22 mouse cellular contexts compared by ENCODE assay signal in genomic region chr5:31956336-31956735, GRCm38 (mm10).
DNase-seq lines count a peak whose midpoint lies in the region; ATAC-seq lines count a peak whose summit lies in the region.
"Had no signal": no experiment of that assay in that cellular context is flagged by ENCODE, and none has a peak within 500 bp of the region (broad histone marks: within the 10 kb centered on the region; RNA-seq: fewer than 3 reads in every experiment).

No protein-coding gene starts in this region.

- WGBS in heart, embryonic 10.5 days: 96% methylated on average over 3 of the region's 3 CpGs
- WGBS in embryonic facial prominence, embryonic 15.5 days: 92% methylated on average over 3 of the region's 3 CpGs

- H3K4me3 ChIP-seq in heart, embryonic 10.5 days: no peak overlapping the region
- H3K4me3 ChIP-seq in embryonic facial prominence, embryonic 15.5 days (replicated peaks): no peak overlapping the region
- H3K4me3 ChIP-seq: heart, embryonic 13.5 days; megakaryocyte, embryonic 14.5 days had no signal

- no peaks in the 10 kb centered on the region for H3K36me3 ChIP-seq in heart, embryonic 10.5 days
- H3K36me3 ChIP-seq in embryonic facial prominence, embryonic 15.5 days: no peaks in the 10 kb centered on the region
- H3K36me3 ChIP-seq: heart, embryonic 13.5 days had no signal

- no peaks in the 10 kb centered on the region for H3K4me1 ChIP-seq in heart, embryonic 10.5 days
- peaks cover 8% of the 10 kb centered on the region; the same call in 1 of the 2 replicates for H3K4me1 ChIP-seq in embryonic facial prominence, embryonic 15.5 days
- H3K4me1 ChIP-seq: megakaryocyte, embryonic 14.5 days had no signal

- no peak overlapping the region for H3K9ac ChIP-seq in embryonic facial prominence, embryonic 15.5 days
- H3K9ac ChIP-seq: heart, embryonic 13.5 days; lung, embryonic 14.5 days had no signal

- no peak overlapping the region for H3K4me2 ChIP-seq in embryonic facial prominence, embryonic 15.5 days (replicated peaks)
- H3K4me2 ChIP-seq: heart, embryonic 13.5 days; lung, embryonic 14.5 days had no signal

- no peaks in the 10 kb centered on the region for H3K27me3 ChIP-seq in heart, embryonic 10.5 days (ENCODE audit: insufficient read depth, poor library complexity, severe bottlenecking)
- H3K27me3 ChIP-seq in embryonic facial prominence, embryonic 15.5 days: no peaks in the 10 kb centered on the region
- H3K27me3 ChIP-seq: heart, embryonic 13.5 days; megakaryocyte, embryonic 14.5 days; Patski had no signal

- no peak for DNase-seq in heart, embryonic 10.5 days (ENCODE audit: low spot score)
- DNase-seq in heart, adult 18-20 months: no peak
- peak; percentile 52 for DNase-seq in A20 (ENCODE audit: low read depth, low spot score)
- DNase-seq in cerebellum, postnatal 14 days: no peak
- no peak for DNase-seq in layer of hippocampus, adult 9-11 months
- DNase-seq: adrenal gland, postnatal 14 days; cerebellum, adult 2 months; gastrocnemius, postnatal 36 days; heart, postnatal 36 days; liver; lung, embryonic 14.5 days; right cerebral cortex, postnatal 25 days had no signal

- H3K9me3 ChIP-seq in heart, embryonic 10.5 days: no peaks in the 10 kb centered on the region
- no peaks in the 10 kb centered on the region for H3K9me3 ChIP-seq in embryonic facial prominence, embryonic 15.5 days (replicated peaks)
- H3K9me3 ChIP-seq: heart, embryonic 13.5 days; megakaryocyte, embryonic 14.5 days had no signal

- ATAC-seq in embryonic facial prominence, embryonic 15.5 days (ENCODE audit: insufficient number of reproducible peaks, low FRiP score, low TSS enrichment, low read depth): no peak
- ATAC-seq in megakaryocyte progenitor cell, adult 5-6 weeks (replicated peaks; ENCODE audit: poor library complexity): peak; percentile 85
- no peak for ATAC-seq in erythroblast, adult 5-6 weeks (replicated peaks; ENCODE audit: low FRiP score, poor library complexity, severe bottlenecking)
- ATAC-seq: activated CD4-positive, CD25-positive, alpha-beta regulatory T cell, adult 4 months; forebrain, embryonic 14.5 days; hindbrain, postnatal 0 days; midbrain, embryonic 16.5 days; Patski had no signal

- peak overlapping the region; percentile 3; the same call in 1 of the 2 replicates for H3K27ac ChIP-seq in heart, embryonic 10.5 days
- 0 out of 2 replicates have a peak overlapping the region, but pooled peaks have one; percentile 51 for H3K27ac ChIP-seq in embryonic facial prominence, embryonic 15.5 days (replicated peaks)
- H3K27ac ChIP-seq: heart, embryonic 13.5 days; hindbrain, postnatal 0 days had no signal
